Mouse (Mus musculus): ENCODE measurements around the gene Tirap. TPM values are rescaled to one million over a fixed set of nuclear protein-coding genes. Genes with fewer than 3 reads are reported as not detected.

Gene Tirap
- polyA plus RNA-seq, 1 experiment, result 10.8 TPM

DNA sequence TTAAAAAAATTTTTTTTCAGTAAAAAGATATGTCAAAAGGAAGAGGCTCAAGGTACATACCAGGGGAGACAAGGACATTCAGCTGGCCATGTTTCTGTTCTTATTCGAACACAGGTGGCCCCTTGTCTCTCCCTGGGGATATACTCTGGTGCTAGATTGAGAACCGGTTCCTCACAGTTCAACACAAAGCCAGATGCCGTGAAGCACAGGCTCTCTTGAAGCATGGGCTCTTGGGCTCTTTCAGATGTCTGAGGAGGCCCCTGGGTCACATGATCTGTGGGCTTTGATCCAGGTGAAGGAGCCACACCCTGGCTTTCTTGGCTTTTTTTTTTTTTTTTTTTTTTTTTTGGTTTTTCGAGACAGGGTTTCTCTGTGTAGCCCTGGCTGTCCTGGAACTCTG, 13.7 kb downstream of the Tirap start:
- TF ChIP-seq POLR2A (IDR thresholded peaks at IDR 0.05; ENCODE audit: insufficient read depth, low read length) (no peak), CTCF (IDR thresholded peaks at IDR 0.05; ENCODE audit: low read depth, low read length) (no peak), EP300 (IDR thresholded peaks at IDR 0.05; ENCODE audit: insufficient read depth, low read depth, low read length) (no peak)

DNA sequence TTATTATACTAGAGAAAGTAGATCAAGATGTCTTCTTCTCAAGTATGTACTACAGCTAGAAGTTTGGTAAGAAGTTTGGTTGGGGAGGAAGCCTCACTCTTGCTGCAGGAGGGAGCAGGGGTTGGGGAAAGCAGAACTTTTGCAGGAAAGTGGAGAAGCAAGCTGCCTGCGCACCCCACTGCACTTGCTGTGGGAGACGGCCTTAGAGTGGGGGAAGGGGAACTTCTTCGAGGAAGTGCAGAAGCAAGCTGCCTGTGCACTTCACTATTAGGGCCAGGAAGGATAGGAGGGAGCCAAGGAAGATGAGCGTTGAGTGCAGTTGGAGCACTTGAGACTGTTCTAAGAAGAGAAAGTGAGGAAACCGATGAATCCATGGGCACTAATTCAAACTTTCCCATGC, 16.7 kb downstream of the Tirap start:
- Histone ChIP-seq H3K9me3 (replicated peaks; ENCODE audit: control insufficient read depth, insufficient read depth, low read length, poor library complexity, severe bottlenecking) (no peaks in the 10 kb centered on the region), H3K27me3 (ENCODE audit: control insufficient read depth, insufficient read depth, low read length, poor library complexity, severe bottlenecking) (no peaks in the 10 kb centered on the region), H3K36me3 (ENCODE audit: control insufficient read depth, insufficient read depth, low read length, poor library complexity, severe bottlenecking) (no peaks in the 10 kb centered on the region), H3K9ac (ENCODE audit: low read depth, poor library complexity, severe bottlenecking) (no peak overlapping the region), H3K4me3 (ENCODE audit: low read depth, low read length) (no peak overlapping the region), H3K27ac (ENCODE audit: insufficient read depth, low read length) (no peak overlapping the region), H3K4me1 (ENCODE audit: control insufficient read depth, insufficient read depth, low read length) (no peaks in the 10 kb centered on the region)
- TF ChIP-seq CTCF (IDR thresholded peaks at IDR 0.05; ENCODE audit: low read depth, low read length), result no peak
- TF ChIP-seq EP300 (IDR thresholded peaks at IDR 0.05; ENCODE audit: insufficient read depth, low read depth, low read length), result no peak
- TF ChIP-seq POLR2A (IDR thresholded peaks at IDR 0.05; ENCODE audit: insufficient read depth, low read length), result no peak

More for the DNA sequence above, 13.7 kb downstream of the Tirap start:
- Histone ChIP-seq H3K4me3 (ENCODE audit: low read depth, low read length) (no peak overlapping the region), H3K27ac (ENCODE audit: insufficient read depth, low read length) (no peak overlapping the region), H3K9me3 (replicated peaks; ENCODE audit: control insufficient read depth, insufficient read depth, low read length, poor library complexity, severe bottlenecking) (no peaks in the 10 kb centered on the region), H3K4me1 (ENCODE audit: control insufficient read depth, insufficient read depth, low read length) (no peaks in the 10 kb centered on the region), H3K9ac (ENCODE audit: low read depth, poor library complexity, severe bottlenecking) (no peak overlapping the region), H3K36me3 (ENCODE audit: control insufficient read depth, insufficient read depth, low read length, poor library complexity, severe bottlenecking) (no peaks in the 10 kb centered on the region), H3K27me3 (ENCODE audit: control insufficient read depth, insufficient read depth, low read length, poor library complexity, severe bottlenecking) (no peaks in the 10 kb centered on the region)

DNA sequence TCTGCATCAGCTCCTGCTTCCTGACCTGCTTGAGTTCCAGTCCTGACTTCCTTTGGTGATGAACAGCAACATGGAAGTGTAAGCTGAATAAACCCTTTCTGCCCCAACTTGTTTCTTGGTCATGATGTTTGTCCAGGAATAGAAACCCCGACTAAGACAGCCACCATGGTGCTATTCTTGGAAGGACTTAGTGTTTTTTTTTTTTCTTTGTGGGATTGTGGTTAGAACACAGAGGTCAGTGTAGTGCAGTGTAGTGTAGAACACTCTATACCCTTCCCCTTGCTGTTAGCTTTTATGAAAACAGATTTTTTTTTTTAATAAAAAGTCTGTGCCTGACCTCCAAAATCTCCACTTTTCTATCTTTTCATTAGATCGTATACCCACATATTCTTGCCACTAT, 17.3 kb downstream of the Tirap start:
- no peak overlapping the region for H3K27ac ChIP-seq (ENCODE audit: insufficient read depth, low read length)
- H3K36me3 ChIP-seq (ENCODE audit: control insufficient read depth, insufficient read depth, low read length, poor library complexity, severe bottlenecking), result no peaks in the 10 kb centered on the region
- TF ChIP-seq POLR2A (IDR thresholded peaks at IDR 0.05; ENCODE audit: insufficient read depth, low read length), result no peak
- TF ChIP-seq EP300 (IDR thresholded peaks at IDR 0.05; ENCODE audit: insufficient read depth, low read depth, low read length), result no peak
- TF ChIP-seq CTCF (IDR thresholded peaks at IDR 0.05; ENCODE audit: low read depth, low read length), result no peak
- no peaks in the 10 kb centered on the region for H3K4me1 ChIP-seq (ENCODE audit: control insufficient read depth, insufficient read depth, low read length)
- no peaks in the 10 kb centered on the region for H3K9me3 ChIP-seq (replicated peaks; ENCODE audit: control insufficient read depth, insufficient read depth, low read length, poor library complexity, severe bottlenecking)
- H3K9ac ChIP-seq (ENCODE audit: low read depth, poor library complexity, severe bottlenecking), result no peak overlapping the region
- no peaks in the 10 kb centered on the region for H3K27me3 ChIP-seq (ENCODE audit: control insufficient read depth, insufficient read depth, low read length, poor library complexity, severe bottlenecking)
- no peak overlapping the region for H3K4me3 ChIP-seq (ENCODE audit: low read depth, low read length)

DNA sequence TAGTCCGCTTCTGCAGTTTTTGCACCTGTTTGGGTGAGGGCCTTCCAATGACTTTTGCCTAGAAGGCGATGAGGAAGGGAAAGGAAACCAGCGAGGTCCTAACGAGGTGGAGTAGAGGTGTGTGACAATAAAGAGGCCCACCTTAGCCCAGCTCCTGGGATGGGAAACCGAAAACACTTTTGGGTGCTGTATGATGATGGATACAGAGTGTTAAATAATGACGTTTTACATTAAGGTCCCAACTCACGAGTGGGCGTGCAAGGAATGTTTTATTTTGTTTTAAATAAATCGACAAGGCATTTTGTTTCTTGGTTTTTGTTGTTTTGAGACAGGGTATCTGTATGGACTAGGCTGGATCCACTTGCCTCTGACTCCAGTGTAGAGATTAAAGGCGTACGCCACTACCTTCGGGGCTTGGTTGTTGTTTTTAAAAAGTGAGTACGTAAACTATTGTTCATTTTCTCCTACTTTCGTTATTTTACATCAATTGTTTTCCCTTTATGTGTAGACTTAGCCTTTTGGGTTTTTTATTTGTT, 23.9 kb downstream of the Tirap start:
- Histone ChIP-seq H3K36me3 (ENCODE audit: control insufficient read depth, insufficient read depth, low read length, poor library complexity, severe bottlenecking) (no peaks in the 10 kb centered on the region), H3K4me3 (ENCODE audit: low read depth, low read length) (peak overlapping the region; percentile 46), H3K27me3 (ENCODE audit: control insufficient read depth, insufficient read depth, low read length, poor library complexity, severe bottlenecking) (no peaks in the 10 kb centered on the region), H3K27ac (ENCODE audit: insufficient read depth, low read length) (no peak overlapping the region), H3K9me3 (replicated peaks; ENCODE audit: control insufficient read depth, insufficient read depth, low read length, poor library complexity, severe bottlenecking) (no peaks in the 10 kb centered on the region), H3K4me1 (ENCODE audit: control insufficient read depth, insufficient read depth, low read length) (peaks cover 1% of the 10 kb centered on the region), H3K9ac (ENCODE audit: low read depth, poor library complexity, severe bottlenecking) (no peak overlapping the region)
- no peak for TF ChIP-seq EP300 (IDR thresholded peaks at IDR 0.05; ENCODE audit: insufficient read depth, low read depth, low read length)
- TF ChIP-seq POLR2A (IDR thresholded peaks at IDR 0.05; ENCODE audit: insufficient read depth, low read length), result no peak
- no peak for TF ChIP-seq CTCF (IDR thresholded peaks at IDR 0.05; ENCODE audit: low read depth, low read length)

DNA sequence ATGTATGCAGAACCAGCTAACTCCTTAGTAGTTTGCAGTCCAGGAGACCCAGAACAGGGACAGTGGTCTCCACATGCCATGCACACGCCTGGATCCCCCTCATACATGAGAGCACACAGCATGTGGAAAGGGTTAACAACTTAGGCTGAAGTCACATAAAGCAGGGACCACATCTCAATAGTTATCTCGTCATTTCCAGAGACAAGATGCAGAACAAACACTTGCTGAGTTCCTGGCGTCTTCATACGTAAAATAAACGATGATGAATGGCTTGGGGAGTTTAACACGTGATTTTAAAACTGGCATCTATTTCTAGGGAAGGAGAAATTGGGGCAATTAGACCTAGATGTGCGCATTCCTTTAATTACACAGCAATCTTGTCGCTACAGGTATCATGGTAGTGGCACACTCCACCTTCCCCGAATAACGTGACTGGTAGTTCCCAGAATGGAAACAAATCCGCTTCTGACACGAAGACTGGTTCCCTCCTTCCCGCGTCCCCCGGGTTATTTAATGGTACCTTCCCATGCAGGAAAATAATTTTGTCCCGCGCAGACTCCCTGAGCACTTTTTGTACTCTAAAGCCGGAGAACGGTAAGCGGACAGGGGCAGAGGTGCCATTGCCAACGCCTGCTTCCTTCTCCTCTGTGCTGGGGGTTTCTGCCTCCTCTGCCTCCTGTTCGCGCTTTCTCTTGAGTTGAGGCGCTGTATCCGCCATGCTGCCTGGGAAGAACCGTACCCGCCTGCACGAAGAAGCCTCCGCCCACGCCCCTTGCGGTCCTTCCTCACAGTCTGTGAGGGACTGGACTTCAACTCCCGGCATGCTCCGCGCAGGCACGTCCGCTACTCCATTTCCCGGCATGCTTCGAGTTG, 24.6 kb downstream of the Tirap start, which contains the start of gene Dcps:
Gene Dcps (minus strand): TSS at position 811 of the 873 bp plus-strand sequence.
- peak; percentile 31 for TF ChIP-seq POLR2A (IDR thresholded peaks at IDR 0.05; ENCODE audit: insufficient read depth, low read length)
- TF ChIP-seq EP300 (IDR thresholded peaks at IDR 0.05; ENCODE audit: insufficient read depth, low read depth, low read length), result no peak
- no peak for TF ChIP-seq CTCF (IDR thresholded peaks at IDR 0.05; ENCODE audit: low read depth, low read length)
- Histone ChIP-seq H3K4me3 (ENCODE audit: low read depth, low read length) (peak within 1 kb of the TSS; percentile 82), H3K36me3 (ENCODE audit: control insufficient read depth, insufficient read depth, low read length, poor library complexity, severe bottlenecking) (peaks cover 4% of the 10 kb centered on the region; the same call in 1 of the 2 replicates), H3K27me3 (ENCODE audit: control insufficient read depth, insufficient read depth, low read length, poor library complexity, severe bottlenecking) (no peaks in the 10 kb centered on the region), H3K4me1 (ENCODE audit: control insufficient read depth, insufficient read depth, low read length) (peaks cover 1% of the 10 kb centered on the region), H3K27ac (ENCODE audit: insufficient read depth, low read length) (no peak within 1 kb of the TSS), H3K9ac (ENCODE audit: low read depth, poor library complexity, severe bottlenecking) (peak within 1 kb of the TSS; percentile 43), H3K9me3 (replicated peaks; ENCODE audit: control insufficient read depth, insufficient read depth, low read length, poor library complexity, severe bottlenecking) (no peaks in the 10 kb centered on the region)

DNA sequence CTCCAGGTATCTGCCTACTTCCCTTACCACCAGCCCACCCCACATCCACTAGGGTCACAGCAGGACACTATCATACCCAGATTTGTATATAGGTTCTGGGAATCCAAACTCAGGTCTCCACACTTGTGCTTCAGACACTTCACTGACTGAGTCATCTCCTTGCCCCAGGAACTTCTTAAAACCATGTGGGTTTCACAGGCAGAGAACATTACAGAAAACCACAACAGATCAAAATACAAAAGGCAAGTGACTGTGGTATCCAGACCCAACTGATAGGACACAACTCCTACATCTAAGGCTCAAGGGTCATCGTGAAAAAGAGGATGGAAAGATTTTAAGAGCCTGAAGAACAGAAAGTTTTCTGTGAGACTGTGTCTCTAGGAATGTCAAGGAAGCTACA, 26.8 kb downstream of the Tirap start:
- TF ChIP-seq CTCF (IDR thresholded peaks at IDR 0.05; ENCODE audit: low read depth, low read length) (no peak), POLR2A (IDR thresholded peaks at IDR 0.05; ENCODE audit: insufficient read depth, low read length) (no peak), EP300 (IDR thresholded peaks at IDR 0.05; ENCODE audit: insufficient read depth, low read depth, low read length) (no peak)

More for the DNA sequence above, 26.8 kb downstream of the Tirap start:
- Histone ChIP-seq H3K9me3 (replicated peaks; ENCODE audit: control insufficient read depth, insufficient read depth, low read length, poor library complexity, severe bottlenecking) (no peaks in the 10 kb centered on the region), H3K9ac (ENCODE audit: low read depth, poor library complexity, severe bottlenecking) (no peak overlapping the region), H3K36me3 (ENCODE audit: control insufficient read depth, insufficient read depth, low read length, poor library complexity, severe bottlenecking) (peaks cover 4% of the 10 kb centered on the region; the same call in 1 of the 2 replicates), H3K27ac (ENCODE audit: insufficient read depth, low read length) (no peak overlapping the region), H3K4me3 (ENCODE audit: low read depth, low read length) (no peak overlapping the region), H3K27me3 (ENCODE audit: control insufficient read depth, insufficient read depth, low read length, poor library complexity, severe bottlenecking) (no peaks in the 10 kb centered on the region), H3K4me1 (ENCODE audit: control insufficient read depth, insufficient read depth, low read length) (peaks cover 1% of the 10 kb centered on the region)
